8 mouse cellular contexts compared by ENCODE assay signal in genomic region chr2:84635611-84636010, GRCm38 (mm10). TPM values are rescaled to one million over a fixed set of nuclear protein-coding genes. Genes with fewer than 3 reads are reported as not detected.
A peak's percentile ranks its signal among the peaks of the same experiment; 100 is the strongest.
DNase-seq lines count a peak whose midpoint lies in the region; ATAC-seq and TF ChIP-seq lines count a peak whose summit lies in the region.

No protein-coding gene starts in this region.

- no peaks in the 10 kb centered on the region for H3K27me3 ChIP-seq in hindbrain, embryonic 10.5 days (ENCODE audit: insufficient read depth, poor library complexity, severe bottlenecking)

- H3K4me3 ChIP-seq in ES-E14 (ENCODE audit: insufficient read depth in 1 of 2, low read depth in 1 of 2, low read length in 2 of 2, poor library complexity in 1 of 2, severe bottlenecking in 1 of 2) = peak overlapping the region in 1 of 2 experiments; percentile 23; a peak in 1 of 4 replicates
- H3K4me3 ChIP-seq in hindbrain, embryonic 10.5 days = peak overlapping the region; percentile 21
- H3K4me3 ChIP-seq in lung, adult 2 months (replicated peaks; ENCODE audit: extremely low read depth, low read depth, low read length) = no peak overlapping the region

- in situ Hi-C loops in ES-E14 (cut with MboI; ENCODE audit: low sequenced_read_pairs in 2 of 2, unreplicated experiment in 2 of 2) = no loop called here

- peak overlapping the region; percentile 61 for H3K27ac ChIP-seq in ES-E14 (ENCODE audit: insufficient read depth, low read depth, low read length, poor library complexity, severe bottlenecking)
- H3K27ac ChIP-seq in hindbrain, embryonic 10.5 days = peak overlapping the region; percentile 83

- no peak for ATAC-seq in inflammation-experienced regulatory T-cells, adult 6 months

- no peaks in the 10 kb centered on the region for H3K9me3 ChIP-seq in ES-E14 (ENCODE audit: control insufficient read depth, insufficient read depth, low read depth, low read length)
- H3K9me3 ChIP-seq in hindbrain, embryonic 10.5 days = no peaks in the 10 kb centered on the region

- H3K9ac ChIP-seq in ES-E14 (ENCODE audit: insufficient read depth, low read depth, low read length, poor library complexity, severe bottlenecking) = no peak overlapping the region

- TF ChIP-seq CTCF in lung, adult 2 months (IDR thresholded peaks at IDR 0.05; ENCODE audit: insufficient read depth, low read length) = no peak

- peaks cover 19 to 20% of the 10 kb centered on the region in 2 experiments for H3K4me1 ChIP-seq in ES-E14 (ENCODE audit: control insufficient read depth in 2 of 2, insufficient read depth in 2 of 2, low read length in 2 of 2, poor library complexity in 1 of 2)
- peaks cover 65% of the 10 kb centered on the region for H3K4me1 ChIP-seq in hindbrain, embryonic 10.5 days (replicated peaks)
- H3K4me1 ChIP-seq in lung, adult 2 months (ENCODE audit: control insufficient read depth, insufficient read depth, low read length) = peaks cover 67% of the 10 kb centered on the region

- WGBS in hindbrain, embryonic 10.5 days = 1% methylated on average over 2 of the region's 2 CpGs
- WGBS in lung, adult 2 months = 2% methylated on average over 2 of the region's 2 CpGs

- peak; percentile 71; the same call in 1 of the 2 replicates for TF ChIP-seq POLR2A in lung, adult 2 months (IDR thresholded peaks at IDR 0.05; ENCODE audit: borderline replicate concordance, extremely low read depth, low read depth, low read length)

- DNase-seq in ES-E14 (ENCODE audit: low read depth, low spot score) = no peak
- peak; percentile 67 for DNase-seq in cerebellum, adult 9-11 months
- DNase-seq in frontal cortex, postnatal 10 days (ENCODE audit: low spot score in 2 of 2) = peak; percentile 79
- DNase-seq in hindbrain, embryonic 10.5 days (ENCODE audit: low spot score) = peak; percentile 65
- DNase-seq in layer of hippocampus, adult 9-11 months = peak; percentile 89
- DNase-seq in lung, adult 2 months = peak; percentile 89
- DNase-seq in ovary, adult 18-20 months (ENCODE audit: low spot score) = peak; percentile 93

- no peaks in the 10 kb centered on the region for H3K36me3 ChIP-seq in ES-E14 (ENCODE audit: control insufficient read depth, insufficient read depth, low read length, poor library complexity, severe bottlenecking)
- peaks cover 3% of the 10 kb centered on the region; the same call in 1 of the 2 replicates for H3K36me3 ChIP-seq in hindbrain, embryonic 10.5 days

TF ChIP-seq in ES-E14, 5 proteins besides CTCF, POLR2A, EP300 and RAD21:
- TF ChIP-seq ZNF384 (IDR thresholded peaks at IDR 0.05; ENCODE audit: low read depth, low read length) = no peak
- no peak for TF ChIP-seq HCFC1 (IDR thresholded peaks at IDR 0.05; ENCODE audit: borderline replicate concordance, insufficient read depth, low read length)
- no peak for TF ChIP-seq CHD2 (IDR thresholded peaks at IDR 0.05; ENCODE audit: low read depth, low read length)
- TF ChIP-seq MAFK (IDR thresholded peaks at IDR 0.05; ENCODE audit: insufficient read depth, low read depth, low read length) = no peak
- TF ChIP-seq ZC3H11A (IDR thresholded peaks at IDR 0.05; ENCODE audit: borderline replicate concordance, low read depth, low read length) = no peak

RNA-seq across cellular contexts. Expression of gene Ctnnd1, which starts 15.0 kb away (rescaled TPM):
- 48.2 and 51.5 TPM in 2 replicates for total RNA-seq in ES-E14 (2012; rRNA removed)
- polyA plus RNA-seq in hindbrain, embryonic 10.5 days (2016; fragmentation: Nextera tagmentation; extraction: Ambion mirVana) = 33.2 and 39.7 TPM in 2 replicates
- 86.2 and 130 TPM in 2 replicates for polyA plus RNA-seq in lung, adult 2 months (2012; rRNA removed)
- under 1 TPM; 0.35 to 0.97 (median 0.62) TPM for polyA plus RNA-seq in inflammation-experienced regulatory T-cells, adult 6 months (2017; shearing (Covaris generic))

RNA-seq across cellular contexts. Expression of gene Btbd18, which starts 23.3 kb away (rescaled TPM):
- 3.2 and 3.6 TPM in 2 replicates for total RNA-seq in ES-E14 (2012; rRNA removed)
- polyA plus RNA-seq in hindbrain, embryonic 10.5 days (2016; fragmentation: Nextera tagmentation; extraction: Ambion mirVana) = 0.25 and 0.31 TPM in 2 replicates
- 0.05 TPM in 1 of 2 replicates, not detected in the other for polyA plus RNA-seq in lung, adult 2 months (2012; rRNA removed)
- polyA plus RNA-seq in inflammation-experienced regulatory T-cells, adult 6 months (2017; shearing (Covaris generic)) = under 1 TPM; 0.43 to 0.73 (median 0.64) TPM

RNA-seq across cellular contexts. Expression of gene Selenoh, which starts 35.0 kb away (rescaled TPM):
- 546 and 589 TPM in 2 replicates for total RNA-seq in ES-E14 (2012; rRNA removed)
- polyA plus RNA-seq in hindbrain, embryonic 10.5 days (2016; fragmentation: Nextera tagmentation; extraction: Ambion mirVana) = 515 and 539 TPM in 2 replicates
- polyA plus RNA-seq in lung, adult 2 months (2012; rRNA removed) = 40.4 and 51.7 TPM in 2 replicates
- polyA plus RNA-seq in inflammation-experienced regulatory T-cells, adult 6 months (2017; shearing (Covaris generic)) = 100 to 1,000 TPM; 113 to 247 (median 134) TPM

RNA-seq across cellular contexts. Expression of gene Gm28635, which starts 42.2 kb away (rescaled TPM):
- total RNA-seq in ES-E14 (2012; rRNA removed) = 1.1 and 2.7 TPM in 2 replicates
- not detected in 2 replicates for polyA plus RNA-seq in hindbrain, embryonic 10.5 days (2016; fragmentation: Nextera tagmentation; extraction: Ambion mirVana)
- polyA plus RNA-seq in lung, adult 2 months (2012; rRNA removed) = not detected in 2 replicates
- polyA plus RNA-seq in inflammation-experienced regulatory T-cells, adult 6 months (2017; shearing (Covaris generic)) = not detected

RNA-seq across cellular contexts. Expression of gene Med19, which starts 42.6 kb away (rescaled TPM):
- 17.1 and 31.4 TPM in 2 replicates for total RNA-seq in ES-E14 (2012; rRNA removed)
- 47.1 and 47.6 TPM in 2 replicates for polyA plus RNA-seq in hindbrain, embryonic 10.5 days (2016; fragmentation: Nextera tagmentation; extraction: Ambion mirVana)
- 6.9 and 8.9 TPM in 2 replicates for polyA plus RNA-seq in lung, adult 2 months (2012; rRNA removed)
- polyA plus RNA-seq in inflammation-experienced regulatory T-cells, adult 6 months (2017; shearing (Covaris generic)) = 10 to 100 TPM; 16.8 to 20.5 (median 18.9) TPM

Comparison
In these comparisons a context has a peak if more than half of its experiments do, and no peak if none do; other contexts are left out.
1. RNA of gene Ctnnd1, which starts 15.0 kb away (polyA plus RNA-seq): 86.2 to 130 TPM in lung, adult 2 months and 33.2 to 39.7 TPM in hindbrain, embryonic 10.5 days; 0.35 to 0.97 TPM in inflammation-experienced regulatory T-cells, adult 6 months; every median in the first group is over 10 times any median in the second.